Mouse (Mus musculus): Measurements from ENCODE around the gene Slco2b1.
"Not testable (repeated sequence)": the region's sequence is repeated elsewhere in the genome, so short reads cannot be mapped to it uniquely, and the experiment has no call there.

Slco2b1 gene

DNA sequence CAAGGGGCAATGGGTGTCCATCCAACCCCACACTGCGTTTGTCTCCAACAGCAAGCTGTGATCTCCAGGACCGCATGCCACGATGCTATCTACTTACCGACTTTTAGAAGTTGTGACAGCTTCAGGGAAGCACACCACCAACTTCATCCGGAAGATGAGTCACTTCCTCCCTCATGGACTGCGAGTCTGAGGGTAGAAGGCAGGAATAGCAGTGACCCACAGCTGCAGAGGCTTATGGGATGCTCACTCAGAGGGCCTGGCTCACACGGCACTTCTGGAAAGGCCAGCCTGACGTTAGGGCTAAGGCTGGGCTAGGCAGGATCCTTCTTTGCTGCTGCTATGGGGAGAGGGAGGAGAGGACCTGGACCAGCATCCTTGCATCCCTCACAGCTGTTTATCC is at the start of gene Slco2b1:
Gene Slco2b1 (minus strand): TSS at position 175 of the 400 bp plus-strand sequence.
- no peak for DNase-seq (ENCODE audit: low spot score)

DNA sequence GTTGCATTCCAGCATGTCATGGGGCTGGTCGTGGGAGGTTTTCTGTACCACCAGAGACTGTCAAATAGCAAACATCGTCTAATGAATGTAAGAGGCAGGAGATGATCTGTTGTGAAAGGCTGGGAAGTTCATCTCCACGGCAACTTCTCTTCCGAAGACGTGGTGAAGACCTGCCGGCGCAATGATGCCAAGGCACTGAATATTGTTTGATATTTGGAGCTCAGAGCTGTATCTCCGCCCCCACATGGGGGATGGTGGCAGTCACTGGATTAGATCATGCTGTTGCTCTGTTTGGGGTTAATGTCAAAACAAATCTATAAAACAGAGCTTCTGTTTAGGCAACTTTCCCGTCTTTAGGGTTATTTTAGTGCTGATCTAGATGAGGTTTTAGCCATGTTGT is 28.1 kb upstream of the Slco2b1 start:
- DNase-seq (ENCODE audit: low spot score): no peak

DNA sequence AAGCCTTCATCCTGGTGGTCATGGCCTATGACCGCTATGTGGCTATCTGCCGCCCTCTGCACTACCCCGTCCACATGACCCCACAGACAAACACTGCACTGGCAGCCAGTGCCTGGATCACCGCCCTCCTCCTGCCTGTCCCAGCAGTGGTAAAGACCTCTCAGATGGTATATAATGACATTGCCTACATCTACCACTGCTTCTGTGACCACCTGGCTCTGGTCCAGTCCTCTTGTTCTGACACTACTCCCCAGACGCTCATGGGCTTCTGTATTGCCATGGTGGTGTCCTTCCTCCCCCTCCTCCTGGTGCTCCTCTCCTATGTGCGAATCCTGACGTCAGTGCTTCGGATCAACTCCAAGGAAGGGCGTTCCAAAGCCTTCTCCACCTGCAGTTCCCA is 24.4 kb upstream of the Slco2b1 start:
- DNase-seq (ENCODE audit: low spot score): not testable (repeated sequence)

DNA sequence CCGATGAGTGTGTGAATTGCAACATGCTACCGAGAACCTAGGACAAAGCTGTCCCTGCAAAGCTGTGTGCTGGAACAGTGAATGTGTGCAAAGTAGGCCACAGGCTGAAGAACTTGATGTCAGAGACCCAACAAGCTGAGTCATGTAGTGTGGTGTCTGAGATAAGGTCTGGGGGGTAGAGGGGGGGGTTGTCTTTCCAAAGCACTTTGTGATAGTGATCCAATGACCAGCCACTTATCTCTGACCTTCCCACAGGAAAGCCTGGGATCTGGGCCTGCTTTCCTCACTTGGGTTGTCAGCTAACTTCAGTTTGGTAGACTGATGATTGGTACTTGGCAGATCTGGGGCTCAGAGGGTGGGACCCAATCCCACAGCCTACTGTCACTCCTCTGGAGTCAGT is 23.5 kb upstream of the Slco2b1 start:
- no peak for DNase-seq (ENCODE audit: low spot score)

DNA sequence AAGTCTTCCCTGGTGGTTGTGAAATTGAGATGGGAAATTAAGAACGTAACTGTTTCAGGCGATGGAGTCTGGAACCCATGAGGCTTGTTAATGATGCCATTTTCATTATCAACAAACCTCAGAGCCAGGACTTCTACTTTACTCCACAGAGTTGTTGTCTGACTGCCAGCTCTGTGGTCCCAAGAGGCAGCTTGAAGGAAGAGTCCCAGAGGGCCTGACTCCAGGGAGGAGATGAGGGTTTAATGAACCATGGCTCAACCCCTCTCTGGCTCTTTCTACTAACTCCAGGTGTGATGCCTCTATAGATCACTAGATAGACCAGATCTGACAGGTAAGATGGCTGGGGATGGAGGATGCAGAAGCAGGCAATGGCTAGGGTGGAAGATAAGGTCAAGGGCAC is 18.8 kb upstream of the Slco2b1 start, which contains the start of gene Olfr520:
Gene Olfr520 (plus strand): TSS at position 301 of the 400 bp plus-strand sequence.
- no peak for DNase-seq (ENCODE audit: low spot score)

DNA sequence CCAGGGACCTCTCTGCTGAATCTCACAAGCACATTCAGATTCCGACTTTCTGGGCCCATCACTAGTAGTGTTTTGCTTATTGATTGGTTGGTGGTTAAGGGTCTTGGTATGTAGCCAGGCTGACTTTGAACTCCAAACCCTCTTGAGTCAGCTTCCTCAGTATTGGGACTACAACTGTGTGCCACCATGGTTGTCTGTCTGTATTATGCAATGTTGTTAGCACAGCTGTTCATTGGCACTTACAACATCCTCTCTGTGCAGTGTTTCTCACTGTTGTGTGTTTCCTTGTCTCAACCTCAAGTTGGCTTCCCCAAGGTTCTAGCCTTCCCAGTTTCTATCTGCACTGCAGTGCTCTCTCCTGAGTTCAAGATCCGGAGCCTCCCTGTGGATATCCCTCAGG is 5.4 kb upstream of the Slco2b1 start:
- DNase-seq (ENCODE audit: low spot score): no peak

DNA sequence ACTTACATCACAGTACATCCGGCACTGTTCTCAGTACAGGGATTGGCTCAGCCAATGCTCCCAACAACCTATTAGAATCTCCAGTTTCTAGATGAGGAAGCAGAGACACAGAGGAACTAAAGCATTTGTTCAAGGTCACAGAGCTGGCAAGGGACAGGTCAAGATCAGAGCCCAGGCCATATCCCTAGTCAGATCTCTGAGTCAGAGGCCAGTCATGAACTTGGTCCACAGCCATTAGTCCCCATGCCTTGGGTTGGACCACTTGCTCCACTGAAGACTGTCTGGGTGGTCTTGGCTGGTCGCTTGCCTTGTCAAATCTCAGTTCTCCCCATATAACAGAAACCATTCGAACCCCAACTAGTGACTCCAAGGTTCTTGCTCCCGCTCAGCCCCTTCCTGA is 1.3 kb upstream of the Slco2b1 start:
- no peak for DNase-seq (ENCODE audit: low spot score)

DNA sequence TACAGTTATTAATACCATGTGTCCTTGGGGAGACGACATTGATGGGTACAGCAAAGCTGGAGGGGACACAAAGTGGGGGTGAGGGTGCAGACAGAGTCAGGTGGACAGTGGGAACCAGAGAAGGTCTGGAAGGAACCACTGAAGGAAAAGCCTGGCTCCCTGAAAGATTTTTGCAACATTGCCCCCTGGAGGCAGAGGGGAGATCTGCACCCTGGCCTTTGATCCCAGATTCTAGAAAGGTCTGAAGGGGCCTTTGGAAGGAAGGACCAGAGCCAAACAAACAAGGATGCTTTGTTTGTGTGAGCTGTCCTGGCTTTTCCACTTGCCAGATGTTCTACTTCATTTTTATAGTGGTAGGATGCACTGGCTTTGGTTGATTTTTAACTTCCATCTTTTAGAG is 664 bp downstream of the Slco2b1 start:
- DNase-seq (ENCODE audit: low spot score): peak; percentile 82

DNA sequence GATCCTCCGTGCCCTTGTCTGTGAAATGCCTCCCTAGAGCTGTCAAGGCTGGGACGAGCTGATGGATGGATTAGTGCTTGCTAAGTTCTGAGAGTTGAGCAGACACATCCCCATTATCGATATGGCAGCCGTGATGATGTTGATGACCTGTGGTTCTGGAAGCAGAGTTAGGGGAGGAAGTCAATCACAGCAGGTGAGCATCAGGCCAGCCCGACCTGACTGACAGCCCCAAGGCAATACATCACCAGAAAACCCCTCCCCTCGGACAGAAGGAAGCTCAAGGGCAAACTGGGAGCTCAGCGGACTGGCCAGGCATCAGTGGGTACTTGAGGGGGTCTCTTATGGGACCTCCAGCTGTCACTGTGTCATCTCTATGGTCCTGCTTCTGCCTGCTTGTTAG is 1.1 kb downstream of the Slco2b1 start:
- no peak for DNase-seq (ENCODE audit: low spot score)

DNA sequence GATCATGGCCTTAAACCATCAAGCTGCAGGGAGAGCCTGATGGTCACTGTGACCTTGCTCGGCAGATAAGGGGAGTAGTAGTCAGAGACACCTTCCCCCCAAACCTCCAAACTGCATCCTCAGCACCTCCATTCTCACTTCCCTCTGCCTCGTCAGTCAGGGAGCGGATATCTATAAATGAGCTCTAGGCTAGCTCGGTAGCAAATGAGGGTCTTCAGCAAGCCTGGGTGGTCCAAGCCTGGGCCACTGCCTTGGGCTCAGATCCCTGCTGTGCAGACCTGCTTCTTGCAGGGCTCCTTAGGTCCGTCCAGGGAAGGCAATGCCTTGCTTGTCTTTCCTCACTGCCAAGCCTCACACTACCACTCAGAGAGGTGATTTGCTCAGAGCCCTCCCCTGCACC is 2.4 kb downstream of the Slco2b1 start:
- DNase-seq (ENCODE audit: low spot score): no peak

DNA sequence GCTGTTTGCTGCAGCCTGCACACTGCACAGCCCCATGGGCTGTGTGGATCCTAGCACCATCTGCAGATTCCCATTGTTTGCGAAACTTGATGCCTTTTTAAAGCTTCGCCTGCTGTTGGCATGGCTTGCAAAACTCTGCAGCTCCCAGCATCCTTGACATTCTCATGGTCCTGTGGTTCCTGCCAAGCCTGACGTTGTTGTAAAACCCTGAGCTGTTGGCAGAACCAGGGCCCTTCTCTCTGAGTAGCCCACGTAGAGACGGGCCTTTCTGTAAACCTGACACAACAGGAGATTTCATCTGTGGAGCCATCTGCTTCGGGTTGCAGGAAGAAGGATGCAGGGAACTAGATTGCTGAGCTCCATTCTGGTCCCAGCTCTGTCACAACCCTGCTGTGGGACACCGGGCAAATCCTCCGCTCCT is 2.8 kb downstream of the Slco2b1 start:
- no peak for DNase-seq (ENCODE audit: low spot score)

DNA sequence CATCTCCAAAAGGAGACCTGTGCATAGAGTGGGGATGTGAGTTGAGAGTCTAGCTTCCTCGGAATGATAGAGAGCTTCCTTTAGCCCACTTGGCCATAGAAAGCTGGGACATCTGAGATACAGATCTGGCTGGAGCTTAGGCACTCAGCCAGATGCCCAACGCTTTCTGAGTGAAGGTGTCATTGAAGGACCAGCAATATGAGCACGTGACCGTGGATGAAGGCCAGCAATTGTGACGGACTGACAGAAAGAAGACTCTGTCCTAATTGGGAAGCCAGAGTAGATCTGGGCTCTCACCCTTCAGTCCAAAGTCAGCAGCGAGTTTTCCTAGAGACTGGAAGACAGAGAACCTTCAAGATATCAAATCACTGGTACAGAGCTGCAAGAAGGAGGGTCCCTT is 3.5 kb downstream of the Slco2b1 start:
- DNase-seq (ENCODE audit: low spot score): no peak

DNA sequence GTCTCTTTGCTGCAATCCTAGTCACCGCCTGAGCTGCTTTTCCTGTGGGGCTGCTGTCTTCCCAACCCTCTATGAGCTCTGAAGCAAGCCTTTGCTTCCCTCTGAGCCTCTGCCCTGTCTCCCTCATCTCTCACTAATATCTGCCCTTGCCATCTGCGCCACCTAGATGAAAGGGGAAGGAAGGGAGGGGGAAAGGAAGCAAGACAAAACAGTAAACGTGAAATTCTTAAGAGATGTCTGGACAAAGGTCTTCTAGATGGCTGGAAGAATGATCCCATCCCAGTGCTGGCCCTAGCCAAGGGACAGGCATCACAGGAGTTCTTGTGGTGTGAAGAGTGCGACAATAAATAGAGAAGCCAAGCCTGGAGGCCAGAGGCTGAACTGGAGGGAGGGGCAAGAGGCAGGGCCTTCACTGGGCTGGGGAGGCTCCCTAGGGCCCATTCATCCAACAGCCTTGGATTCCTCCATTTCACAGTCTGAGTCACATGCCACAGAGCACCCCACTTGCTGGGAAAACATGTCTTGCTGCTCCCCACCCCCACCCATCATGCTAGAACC is 4.0 kb downstream of the Slco2b1 start:
- no peak for DNase-seq (ENCODE audit: low spot score)

DNA sequence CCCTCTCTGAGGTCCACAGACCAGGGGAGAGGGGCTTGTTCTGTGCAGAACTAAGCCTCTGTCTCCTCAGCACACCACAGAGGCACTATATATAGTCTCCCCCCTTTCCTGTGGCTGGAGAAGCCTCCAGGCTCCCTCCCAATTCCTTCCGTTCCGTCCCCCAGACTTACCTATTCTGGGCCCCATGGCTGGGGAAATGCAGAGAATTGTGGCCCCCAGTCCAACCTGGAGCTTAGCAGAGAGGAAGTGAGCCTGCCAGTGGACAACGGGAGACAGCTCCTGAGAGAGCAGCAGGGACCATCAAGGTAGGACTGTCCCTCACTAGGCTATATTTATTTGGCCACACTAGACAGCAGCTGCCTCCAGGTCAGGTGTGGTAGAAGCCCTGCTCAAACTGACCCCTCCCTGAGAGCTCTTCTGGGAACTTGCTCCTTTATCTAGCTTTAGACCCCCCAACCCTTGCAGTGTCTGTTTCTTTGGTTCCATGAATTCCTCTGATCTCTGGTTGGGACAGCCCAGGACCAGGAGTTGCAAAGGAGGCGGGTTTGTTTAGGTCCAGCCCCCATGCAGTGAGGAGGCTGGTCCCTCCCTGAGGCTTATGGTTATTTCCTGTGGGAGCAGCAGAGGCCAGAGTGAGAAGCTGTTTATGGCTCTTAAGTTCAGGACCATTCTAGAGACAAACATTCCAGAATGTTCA is 4.7 kb downstream of the Slco2b1 start:
- no peak for DNase-seq (ENCODE audit: low spot score)

DNA sequence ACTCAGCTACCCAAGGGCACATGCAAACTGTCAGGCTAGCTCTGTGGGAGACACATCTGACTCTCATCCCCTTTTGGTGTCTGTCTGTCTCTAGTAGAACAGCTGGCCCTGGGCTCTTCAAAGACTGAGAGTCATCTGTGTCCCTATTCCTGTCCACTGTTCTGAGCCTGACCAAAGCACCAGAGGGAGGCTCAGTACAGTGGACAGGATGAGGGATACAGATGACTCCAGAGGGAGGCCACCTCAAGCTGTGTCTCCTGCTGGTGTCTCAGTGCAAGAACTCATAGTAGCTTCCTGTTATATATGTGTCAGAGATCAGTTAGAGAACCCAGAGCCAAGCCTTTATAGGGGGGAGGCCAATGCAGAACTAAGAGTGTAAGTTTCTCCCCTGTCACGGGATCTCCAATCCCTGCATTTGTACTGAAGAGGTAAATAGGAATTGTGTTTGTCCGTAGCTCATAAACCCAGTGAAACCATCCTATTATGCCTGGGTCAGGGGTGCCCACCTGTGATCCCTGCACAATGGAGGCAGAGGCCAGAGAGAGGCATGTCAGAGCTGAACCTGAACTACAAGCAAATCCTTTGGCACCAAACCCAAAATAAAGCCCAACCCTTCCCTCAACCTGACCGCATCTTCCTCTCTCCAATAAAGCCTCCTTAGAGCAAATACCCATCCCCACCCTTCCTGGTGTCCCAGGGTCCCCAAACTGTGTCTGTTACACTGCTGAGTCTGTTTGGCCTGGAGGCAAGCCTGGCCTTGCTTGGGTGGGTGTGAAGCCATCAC is 6.2 kb downstream of the Slco2b1 start:
- no peak for DNase-seq (ENCODE audit: low spot score)

DNA sequence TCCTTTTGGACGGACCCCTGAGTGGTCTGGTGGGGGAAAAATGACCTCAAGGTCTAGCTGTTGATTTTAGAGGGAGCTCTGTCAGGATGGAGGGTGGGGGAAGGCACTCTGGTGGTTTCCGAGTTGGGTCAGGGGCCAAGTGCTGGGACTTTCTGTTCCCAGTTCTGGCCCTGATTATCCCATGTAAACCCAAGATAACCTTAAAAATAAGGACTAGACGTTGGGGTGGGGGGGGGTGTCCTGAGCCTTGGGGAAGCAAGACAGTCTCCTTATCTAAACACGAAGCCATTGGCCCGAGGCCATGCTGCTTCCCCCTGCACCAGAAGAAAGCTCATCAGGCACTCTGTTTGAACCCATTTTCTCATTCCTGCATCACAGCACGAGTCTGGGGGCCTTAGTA is 8.9 kb downstream of the Slco2b1 start:
- DNase-seq (ENCODE audit: low spot score): no peak

DNA sequence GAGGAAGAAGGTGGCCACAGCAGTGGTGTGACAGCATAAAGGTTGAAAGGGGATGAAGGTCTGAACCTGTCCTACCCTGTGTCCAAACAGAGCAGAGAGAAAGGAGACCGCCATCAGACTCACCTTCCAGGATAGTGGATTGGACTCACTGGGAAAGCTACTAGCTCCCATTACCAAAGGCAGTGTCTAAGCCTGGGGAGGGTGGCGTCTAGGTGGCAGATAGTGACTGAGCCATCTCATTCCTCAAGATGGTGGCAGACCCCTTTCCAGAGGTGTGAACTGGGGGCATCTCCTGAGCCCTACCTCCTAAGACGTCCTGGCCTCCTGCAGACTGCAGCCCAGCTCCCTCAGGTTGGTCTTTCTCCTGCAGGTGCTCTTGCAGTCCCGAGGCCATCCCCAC is 10.5 kb downstream of the Slco2b1 start:
- DNase-seq (ENCODE audit: low spot score): no peak

DNA sequence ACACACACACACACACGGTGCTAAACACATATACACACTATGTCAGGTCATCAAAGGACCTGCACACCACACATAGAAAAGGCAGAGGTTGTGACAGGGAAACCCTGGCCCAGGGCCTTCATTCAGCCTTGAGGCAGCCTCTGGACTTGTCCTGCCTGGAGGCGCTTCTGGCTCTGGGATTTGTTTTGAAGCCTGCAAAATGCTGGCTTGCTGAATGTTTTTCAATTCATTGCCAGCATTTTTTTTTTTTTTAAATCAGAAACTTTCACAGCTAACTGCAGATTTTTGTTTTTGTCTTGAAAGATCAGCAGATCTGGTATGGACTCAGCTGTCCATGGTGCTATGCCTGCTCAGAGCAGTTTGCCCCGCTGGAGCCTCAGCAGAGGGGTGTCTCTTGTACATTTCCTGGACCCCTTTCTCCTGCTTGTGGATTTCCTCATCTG is 11.4 kb downstream of the Slco2b1 start:
- DNase-seq (ENCODE audit: low spot score): no peak

DNA sequence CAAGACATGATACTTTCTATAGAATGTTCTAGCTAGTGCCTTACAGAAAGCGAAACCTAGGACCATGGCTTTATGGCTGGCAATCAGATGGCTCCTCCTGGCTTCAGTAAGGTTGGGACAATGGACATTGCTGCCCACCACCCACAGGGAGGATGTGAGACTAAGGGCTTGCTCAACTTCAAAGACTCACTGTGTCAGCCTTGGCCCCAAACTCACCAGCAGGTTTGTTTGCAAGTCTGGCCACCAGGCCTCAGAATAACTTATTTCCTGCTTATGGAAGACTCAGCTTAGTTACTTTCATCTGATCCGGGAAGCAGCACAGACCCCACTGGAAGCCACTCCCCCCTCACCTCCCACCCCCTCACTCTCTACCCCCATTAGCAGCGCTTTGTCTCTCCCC is 12.0 kb downstream of the Slco2b1 start:
- no peak for DNase-seq (ENCODE audit: low spot score)

DNA sequence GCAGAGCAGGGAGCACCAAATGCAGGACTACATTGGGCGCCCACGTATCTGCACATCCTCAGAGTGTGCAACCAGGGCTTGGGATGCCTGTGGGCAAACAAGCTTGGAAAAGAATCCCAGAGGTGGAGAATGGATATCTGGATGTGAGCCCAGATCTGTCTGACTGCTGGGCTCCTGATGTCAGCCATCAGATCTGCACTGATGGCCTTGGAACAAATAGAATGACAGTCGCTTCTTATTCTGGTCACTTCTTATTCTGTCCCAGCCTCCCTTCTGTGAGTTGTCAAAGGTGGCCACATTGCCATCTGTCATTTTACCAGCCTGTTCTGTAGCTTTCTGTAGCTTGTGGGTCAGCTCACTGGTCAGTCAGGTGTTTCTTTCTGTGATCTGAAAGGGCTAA is 12.6 kb downstream of the Slco2b1 start:
- no peak for DNase-seq (ENCODE audit: low spot score)

DNA sequence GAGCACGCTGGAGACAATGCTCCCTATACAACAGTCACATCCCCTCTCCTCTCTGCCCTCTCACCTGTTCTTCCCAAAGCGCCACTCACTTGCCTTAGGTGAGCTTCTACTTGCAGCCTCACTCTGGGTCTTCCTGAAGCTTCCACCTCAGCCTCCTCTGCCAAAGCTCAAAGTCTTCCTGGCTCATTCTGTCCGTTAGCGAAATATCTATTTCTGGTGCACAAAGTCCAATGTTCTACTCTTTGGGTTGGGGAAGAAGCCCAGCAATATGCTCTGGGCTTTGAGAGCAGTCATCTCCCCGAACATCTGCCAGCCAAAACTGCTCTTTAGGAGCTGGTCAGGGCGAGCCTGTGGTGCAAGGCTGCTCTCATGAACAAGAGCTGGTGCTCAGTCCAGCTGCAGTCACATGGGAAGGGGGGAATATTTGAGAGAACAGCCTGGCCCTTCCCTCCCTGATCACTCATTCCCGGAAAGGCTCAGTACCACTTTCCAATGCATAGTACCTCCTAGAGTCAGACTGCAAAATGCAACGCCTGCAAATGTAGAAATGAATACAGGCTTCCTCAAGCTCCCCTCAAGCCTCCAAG is 15.6 kb downstream of the Slco2b1 start:
- DNase-seq (ENCODE audit: low spot score): no peak

DNA sequence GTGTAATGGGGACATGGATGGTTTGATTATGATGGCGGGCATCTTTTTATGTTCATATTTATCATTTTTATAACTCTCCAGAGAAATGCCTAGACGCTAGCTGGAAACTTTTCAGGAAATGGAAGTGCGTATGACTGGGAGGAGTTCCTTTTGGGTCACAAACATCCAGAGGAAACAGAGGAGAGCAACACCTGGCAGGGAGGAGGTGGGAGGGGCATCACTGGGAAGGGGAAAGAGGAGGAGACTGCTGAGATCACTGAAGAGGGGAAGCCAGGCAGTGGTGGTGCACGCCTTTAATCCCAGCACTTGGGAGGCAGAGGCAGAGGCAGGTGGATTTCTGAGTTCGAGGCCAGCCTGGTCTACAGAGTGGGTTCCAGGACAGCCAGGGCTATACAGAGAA is 16.7 kb downstream of the Slco2b1 start:
- DNase-seq (ENCODE audit: low spot score): not testable (repeated sequence)

DNA sequence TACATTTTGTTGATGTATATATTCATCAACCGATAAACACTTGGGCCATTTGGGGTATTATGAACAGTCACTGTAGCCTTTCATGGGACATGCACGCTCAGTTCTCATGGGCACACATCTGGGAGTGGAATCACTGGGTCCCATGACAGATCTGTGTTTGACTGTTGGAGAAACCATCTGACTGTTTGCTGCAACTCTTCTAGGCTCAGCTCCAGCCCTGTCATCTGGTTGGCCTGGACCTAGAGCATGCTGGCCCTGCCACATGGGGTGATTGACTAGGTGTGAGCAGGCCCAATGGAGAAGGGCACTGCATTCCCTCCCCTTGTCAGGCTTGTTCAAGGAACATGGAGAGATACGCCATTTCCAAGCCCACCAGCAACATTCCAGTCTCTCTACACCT is 17.2 kb downstream of the Slco2b1 start:
- DNase-seq (ENCODE audit: low spot score): no peak

Data from retina, embryonic 14.5 days (tissue).